Mouse (Mus musculus): ENCODE results near the gene Flnc. TPM values are rescaled to one million over a fixed set of nuclear protein-coding genes. Genes with fewer than 3 reads are reported as not detected.

Flnc gene
- 0.11 TPM for polyA plus RNA-seq (2015; fragmentation: Illumina TruSeq; extraction: RNeasy Lipid Tissue Mini Kit (QIAGEN cat#74804); ENCODE audit: insufficient read depth, low replicate concordance)

GRCm38 (mm10) chr6:29433038-29433803 lies at the start of gene Flnc:
Gene Flnc (plus strand): TSS chr6:29433256.

GRCm38 (mm10) chr6:29388052-29388518 lies 45.0 kb upstream of the Flnc start, which contains the start of gene Opn1sw:
Gene Opn1sw (minus strand): TSS chr6:29388468.

GRCm38 (mm10) chr6:29395910-29396713 lies 36.9 kb upstream of the Flnc start, which contains the start of gene Ccdc136:
Gene Ccdc136 (plus strand): TSS chr6:29396309.

GRCm38 (mm10) chr6:29467583-29468354 lies 34.7 kb downstream of the Flnc start, which contains the start of gene Atp6v1f:
Gene Atp6v1f (plus strand): TSS chr6:29467718.

GRCm38 (mm10) chr6:29471137-29471536 lies 38.1 kb downstream of the Flnc start, which contains the start of gene Atp6v1fnb:
Gene Atp6v1fnb (plus strand): TSS chr6:29471437.

GRCm38 (mm10) chr6:29507447-29508309 lies 74.6 kb downstream of the Flnc start, which contains the start of gene Kcp:
Gene Kcp (minus strand): TSS chr6:29507952.

Other genes starting within 250 kb of the Flnc start
- gene Impdh1, start 216.9 kb upstream of the Flnc start, polyA plus RNA-seq (2015; fragmentation: Illumina TruSeq; extraction: RNeasy Lipid Tissue Mini Kit (QIAGEN cat#74804); ENCODE audit: insufficient read depth, low replicate concordance): 21.3 TPM
- gene Hilpda, start 160.8 kb upstream of the Flnc start, polyA plus RNA-seq (2015; fragmentation: Illumina TruSeq; extraction: RNeasy Lipid Tissue Mini Kit (QIAGEN cat#74804); ENCODE audit: insufficient read depth, low replicate concordance): 9.8 TPM
- gene Fam71f2, start 153.7 kb upstream of the Flnc start, polyA plus RNA-seq (2015; fragmentation: Illumina TruSeq; extraction: RNeasy Lipid Tissue Mini Kit (QIAGEN cat#74804); ENCODE audit: insufficient read depth, low replicate concordance): 0.59 TPM
- not detected for gene Fam71f1, start 114.1 kb upstream of the Flnc start, polyA plus RNA-seq (2015; fragmentation: Illumina TruSeq; extraction: RNeasy Lipid Tissue Mini Kit (QIAGEN cat#74804); ENCODE audit: insufficient read depth, low replicate concordance)
- gene Calu, start 85.2 kb upstream of the Flnc start, polyA plus RNA-seq (2015; fragmentation: Illumina TruSeq; extraction: RNeasy Lipid Tissue Mini Kit (QIAGEN cat#74804); ENCODE audit: insufficient read depth, low replicate concordance): 140 TPM
- not detected for gene Opn1sw, start 44.8 kb upstream of the Flnc start, polyA plus RNA-seq (2015; fragmentation: Illumina TruSeq; extraction: RNeasy Lipid Tissue Mini Kit (QIAGEN cat#74804); ENCODE audit: insufficient read depth, low replicate concordance)
- gene Ccdc136, start 36.9 kb upstream of the Flnc start, polyA plus RNA-seq (2015; fragmentation: Illumina TruSeq; extraction: RNeasy Lipid Tissue Mini Kit (QIAGEN cat#74804); ENCODE audit: insufficient read depth, low replicate concordance): 0.18 TPM
- gene Atp6v1f, start 34.5 kb downstream of the Flnc start, polyA plus RNA-seq (2015; fragmentation: Illumina TruSeq; extraction: RNeasy Lipid Tissue Mini Kit (QIAGEN cat#74804); ENCODE audit: insufficient read depth, low replicate concordance): 107 TPM
- gene Atp6v1fnb, start 38.2 kb downstream of the Flnc start, polyA plus RNA-seq (2015; fragmentation: Illumina TruSeq; extraction: RNeasy Lipid Tissue Mini Kit (QIAGEN cat#74804); ENCODE audit: insufficient read depth, low replicate concordance): not detected
- 1.2 TPM for gene Kcp, start 74.7 kb downstream of the Flnc start, polyA plus RNA-seq (2015; fragmentation: Illumina TruSeq; extraction: RNeasy Lipid Tissue Mini Kit (QIAGEN cat#74804); ENCODE audit: insufficient read depth, low replicate concordance)
- gene Irf5, start 93.4 kb downstream of the Flnc start, polyA plus RNA-seq (2015; fragmentation: Illumina TruSeq; extraction: RNeasy Lipid Tissue Mini Kit (QIAGEN cat#74804); ENCODE audit: insufficient read depth, low replicate concordance): 97.3 TPM
- gene Tnpo3, start 176.6 kb downstream of the Flnc start, polyA plus RNA-seq (2015; fragmentation: Illumina TruSeq; extraction: RNeasy Lipid Tissue Mini Kit (QIAGEN cat#74804); ENCODE audit: insufficient read depth, low replicate concordance): 80.4 TPM

Measured in spleen, adult 10 weeks (tissue).